9 mouse cellular contexts compared by ENCODE assay signal in the genomic region with DNA sequence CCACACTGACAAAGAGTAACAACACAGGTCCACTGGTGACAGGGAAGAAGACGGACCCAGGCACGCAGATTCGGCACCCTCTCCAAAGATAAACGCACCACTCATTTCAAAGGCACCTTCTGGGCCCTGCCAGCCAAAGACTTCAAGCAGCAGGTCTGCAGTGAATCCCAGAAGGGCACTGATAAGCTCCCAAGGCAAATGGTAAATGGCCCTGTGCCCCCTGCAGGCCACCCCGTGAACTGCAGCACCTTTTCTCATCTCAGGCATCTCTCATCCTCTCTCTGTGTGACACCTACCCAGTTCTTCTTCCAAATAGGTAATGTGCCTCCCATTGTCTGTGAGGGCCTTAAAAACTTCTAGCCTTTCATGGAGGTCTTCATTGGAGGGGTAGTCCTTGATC. TPM values are rescaled to one million over a fixed set of nuclear protein-coding genes. Genes with fewer than 3 reads are reported as not detected.
A peak's percentile ranks its signal among the peaks of the same experiment; 100 is the strongest.
DNase-seq lines count a peak whose midpoint lies in the region; ATAC-seq and TF ChIP-seq lines count a peak whose summit lies in the region.
"Had no signal": no experiment of that assay in that cellular context is flagged by ENCODE, and none has a peak within 500 bp of the region (broad histone marks: within the 10 kb centered on the region; RNA-seq: fewer than 3 reads in every experiment).

No protein-coding gene starts in this region.

- whole genome bisulfite sequencing in kidney, adult 2 months: 52% methylated on average over 5 of the region's 5 CpGs
- WGBS in kidney, embryonic 15.5 days: 59% methylated on average over 5 of the region's 5 CpGs
- WGBS in midbrain, postnatal 0 days: 49% methylated on average over 5 of the region's 5 CpGs
- 41% methylated on average over 5 of the region's 5 CpGs for WGBS in thymus, adult 2 months

- H3K4me2 ChIP-seq in kidney, embryonic 15.5 days: no peak overlapping the region
- H3K4me2 ChIP-seq in midbrain, postnatal 0 days (ENCODE audit: low read depth, low read length, poor library complexity, severe bottlenecking): no peak overlapping the region
- H3K4me2 ChIP-seq: midbrain, embryonic 12.5 days had no signal

- no peak for TF ChIP-seq POLR2A in kidney, adult 2 months (IDR thresholded peaks at IDR 0.05; ENCODE audit: low read depth, low read length)
- TF ChIP-seq POLR2A in thymus, adult 2 months (IDR thresholded peaks at IDR 0.05; ENCODE audit: control insufficient read depth, extremely low read depth, insufficient read depth, low read length, poor library complexity): no peak

- peaks cover 11% of the 10 kb centered on the region; the same call in 1 of the 2 replicates for H3K4me1 ChIP-seq in kidney, adult 2 months (ENCODE audit: control insufficient read depth, insufficient read depth, low read length)
- H3K4me1 ChIP-seq in kidney, embryonic 15.5 days: peaks cover 21% of the 10 kb centered on the region
- no peaks in the 10 kb centered on the region for H3K4me1 ChIP-seq in midbrain, postnatal 0 days (ENCODE audit: insufficient read depth, low read length)
- peaks cover 12% of the 10 kb centered on the region for H3K4me1 ChIP-seq in thymus, adult 2 months (replicated peaks; ENCODE audit: control insufficient read depth, insufficient read depth, low read length)

- peak; percentile 89 for TF ChIP-seq CTCF in kidney, adult 2 months (conservative IDR thresholded peaks at IDR 0.05; ENCODE audit: insufficient read depth, insufficient read length, low read depth, low read length)
- peak; percentile 85 for TF ChIP-seq CTCF in midbrain, postnatal 0 days (IDR thresholded peaks at IDR 0.05)
- peak; percentile 89; the same call in 1 of the 2 replicates for TF ChIP-seq CTCF in thymus, adult 2 months (IDR thresholded peaks at IDR 0.05; ENCODE audit: borderline replicate concordance, control insufficient read depth, extremely low read depth, insufficient read depth, low read length, poor library complexity)

- no peak overlapping the region for H3K27ac ChIP-seq in kidney, adult 2 months (ENCODE audit: insufficient read depth, low read depth, low read length)
- no peak overlapping the region for H3K27ac ChIP-seq in kidney, embryonic 15.5 days
- H3K27ac ChIP-seq in midbrain, postnatal 0 days (ENCODE audit: low read depth, low read length): no peak overlapping the region
- no peak overlapping the region for H3K27ac ChIP-seq in thymus, adult 2 months (ENCODE audit: control insufficient read depth, insufficient read depth, low read length)
- H3K27ac ChIP-seq: midbrain, embryonic 12.5 days had no signal

- no peak overlapping the region for H3K9ac ChIP-seq in kidney, embryonic 15.5 days
- no peak overlapping the region for H3K9ac ChIP-seq in midbrain, postnatal 0 days (replicated peaks; ENCODE audit: low read length, poor library complexity, severe bottlenecking)
- H3K9ac ChIP-seq: midbrain, embryonic 12.5 days had no signal

- intact Hi-C loops in left cerebral cortex, postnatal 10 days (cut with DNase I): loop anchor here (5.0 kb wide), 1 partner anchor 36 kb away; no protein-coding TSS in a partner anchor

- H3K4me3 ChIP-seq in kidney, adult 2 months (ENCODE audit: insufficient read depth, low read depth, low read length): no peak overlapping the region
- no peak overlapping the region for H3K4me3 ChIP-seq in kidney, embryonic 15.5 days (replicated peaks)
- no peak overlapping the region for H3K4me3 ChIP-seq in midbrain, postnatal 0 days (ENCODE audit: low read depth, low read length)
- no peak overlapping the region for H3K4me3 ChIP-seq in thymus, adult 2 months (ENCODE audit: control insufficient read depth, insufficient read depth, low read length)
- H3K4me3 ChIP-seq: midbrain, embryonic 12.5 days had no signal

- H3K9me3 ChIP-seq in kidney, embryonic 15.5 days (replicated peaks): no peaks in the 10 kb centered on the region
- H3K9me3 ChIP-seq in midbrain, postnatal 0 days (ENCODE audit: low read length): no peaks in the 10 kb centered on the region
- H3K9me3 ChIP-seq: midbrain, embryonic 12.5 days had no signal

- no peak for ATAC-seq in kidney, embryonic 15.5 days (replicated peaks; ENCODE audit: low FRiP score)
- ATAC-seq in granulocyte monocyte progenitor cell, adult 5-6 weeks (replicated peaks; ENCODE audit: poor library complexity, severe bottlenecking): 0 out of 2 replicates have a peak, but pooled peaks have one; percentile 35
- ATAC-seq in midbrain, postnatal 0 days (ENCODE audit: low FRiP score): no peak

- no peaks in the 10 kb centered on the region for H3K36me3 ChIP-seq in kidney, adult 2 months (ENCODE audit: control insufficient read depth, insufficient read depth, low read length)
- peaks cover 74% of the 10 kb centered on the region for H3K36me3 ChIP-seq in kidney, embryonic 15.5 days
- H3K36me3 ChIP-seq in midbrain, postnatal 0 days (ENCODE audit: insufficient read depth, low read length): peaks cover 55% of the 10 kb centered on the region
- peaks cover 11% of the 10 kb centered on the region for H3K36me3 ChIP-seq in thymus, adult 2 months (ENCODE audit: control insufficient read depth, insufficient read depth, low read length)

- no peaks in the 10 kb centered on the region for H3K27me3 ChIP-seq in kidney, adult 2 months (replicated peaks; ENCODE audit: control insufficient read depth, insufficient read depth, low read length)
- no peaks in the 10 kb centered on the region for H3K27me3 ChIP-seq in kidney, embryonic 15.5 days
- H3K27me3 ChIP-seq in midbrain, postnatal 0 days (ENCODE audit: insufficient read depth, low read length): no peaks in the 10 kb centered on the region
- no peaks in the 10 kb centered on the region for H3K27me3 ChIP-seq in thymus, adult 2 months (ENCODE audit: control insufficient read depth, insufficient read depth, low read length)
- H3K27me3 ChIP-seq: midbrain, embryonic 12.5 days had no signal

- peak; percentile 80 for DNase-seq in kidney, adult 2 months
- DNase-seq in Muller cell, postnatal 12 days (ENCODE audit: inconsistent ontology term): peak; percentile 68
- DNase-seq in cerebellum, adult 9-10 months: peak; percentile 92
- peak; percentile 25 to 67 for DNase-seq in left cerebral cortex, postnatal 10 days (ENCODE audit: extremely low spot score in 1 of 2, low spot score in 2 of 2)
- peak; percentile 47 for DNase-seq in midbrain, postnatal 0 days (ENCODE audit: low spot score)
- DNase-seq in thymus, adult 2 months: peak; percentile 76

RNA-seq across cellular contexts. Expression of a gene that starts 3.8 kb away (rescaled TPM):
- polyA plus RNA-seq in kidney, adult 2 months (2012; rRNA removed): 152 and 174 TPM in 2 replicates
- polyA plus RNA-seq in kidney, embryonic 15.5 days (2015; fragmentation: Nextera tagmentation; extraction: Ambion mirVana): 60.8 and 71.0 TPM in 2 replicates
- 61.9 and 83.7 TPM in 2 replicates for total RNA-seq in granulocyte monocyte progenitor cell, adult 5-6 weeks (2014; fragmentation: Nextera tagmentation)
- total RNA-seq in granulocyte monocyte progenitor cell, adult 5-6 weeks (2017): 25.1 and 41.3 TPM in 2 replicates
- total RNA-seq in left cerebral cortex, postnatal 10 days (2021): 100 to 1,000 TPM; 130 to 143 TPM
- total RNA-seq in midbrain, postnatal 0 days (2014; rRNA removed): 106 and 114 TPM in 2 replicates
- 56.6 and 61.7 TPM in 2 replicates for polyA plus RNA-seq in midbrain, postnatal 0 days (2015; fragmentation: Nextera tagmentation; extraction: Ambion mirVana)
- polyA plus RNA-seq in thymus, adult 2 months (2012; rRNA removed): 163 and 173 TPM in 2 replicates

RNA-seq across cellular contexts. Expression of a gene that starts 3.8 kb away (rescaled TPM):
- polyA plus RNA-seq in kidney, adult 2 months (2012; rRNA removed): 13.6 and 15.8 TPM in 2 replicates
- polyA plus RNA-seq in kidney, embryonic 15.5 days (2015; fragmentation: Nextera tagmentation; extraction: Ambion mirVana): 20.0 and 20.6 TPM in 2 replicates
- total RNA-seq in granulocyte monocyte progenitor cell, adult 5-6 weeks (2014; fragmentation: Nextera tagmentation): 7.1 and 15.7 TPM in 2 replicates
- total RNA-seq in granulocyte monocyte progenitor cell, adult 5-6 weeks (2017): 11.8 and 13.7 TPM in 2 replicates
- total RNA-seq in left cerebral cortex, postnatal 10 days (2021): 1 to 10 TPM; 4.6 to 5.9 TPM
- 4.5 and 6.2 TPM in 2 replicates for total RNA-seq in midbrain, postnatal 0 days (2014; rRNA removed)
- polyA plus RNA-seq in midbrain, postnatal 0 days (2015; fragmentation: Nextera tagmentation; extraction: Ambion mirVana): 6.0 and 7.2 TPM in 2 replicates
- 9.7 and 9.8 TPM in 2 replicates for polyA plus RNA-seq in thymus, adult 2 months (2012; rRNA removed)

RNA-seq across cellular contexts. Expression of a gene that starts 21.5 kb away (rescaled TPM):
- polyA plus RNA-seq in kidney, adult 2 months (2012; rRNA removed): 111 and 123 TPM in 2 replicates
- polyA plus RNA-seq in kidney, embryonic 15.5 days (2015; fragmentation: Nextera tagmentation; extraction: Ambion mirVana): 101 and 106 TPM in 2 replicates
- total RNA-seq in granulocyte monocyte progenitor cell, adult 5-6 weeks (2014; fragmentation: Nextera tagmentation): 0.45 and 1.0 TPM in 2 replicates
- 1.8 and 3.0 TPM in 2 replicates for total RNA-seq in granulocyte monocyte progenitor cell, adult 5-6 weeks (2017)
- total RNA-seq in left cerebral cortex, postnatal 10 days (2021): 10 to 100 TPM; 55.0 to 55.2 TPM
- 61.7 and 62.8 TPM in 2 replicates for total RNA-seq in midbrain, postnatal 0 days (2014; rRNA removed)
- polyA plus RNA-seq in midbrain, postnatal 0 days (2015; fragmentation: Nextera tagmentation; extraction: Ambion mirVana): 52.1 and 52.7 TPM in 2 replicates
- 13.5 and 19.6 TPM in 2 replicates for polyA plus RNA-seq in thymus, adult 2 months (2012; rRNA removed)

RNA-seq across cellular contexts. Expression of a gene that starts 29.6 kb away (rescaled TPM):
- polyA plus RNA-seq in kidney, adult 2 months (2012; rRNA removed): not detected in 2 replicates
- 0.35 and 0.43 TPM in 2 replicates for polyA plus RNA-seq in kidney, embryonic 15.5 days (2015; fragmentation: Nextera tagmentation; extraction: Ambion mirVana)
- total RNA-seq in granulocyte monocyte progenitor cell, adult 5-6 weeks (2014; fragmentation: Nextera tagmentation): not detected in 2 replicates
- total RNA-seq in granulocyte monocyte progenitor cell, adult 5-6 weeks (2017): 0.82 TPM in 1 of 2 replicates, not detected in the other
- total RNA-seq in left cerebral cortex, postnatal 10 days (2021): not detected
- total RNA-seq in midbrain, postnatal 0 days (2014; rRNA removed): not detected in 2 replicates
- 0.59 and 0.86 TPM in 2 replicates for polyA plus RNA-seq in midbrain, postnatal 0 days (2015; fragmentation: Nextera tagmentation; extraction: Ambion mirVana)
- 0.35 and 0.64 TPM in 2 replicates for polyA plus RNA-seq in thymus, adult 2 months (2012; rRNA removed)
- polyA plus RNA-seq: midbrain, embryonic 12.5 days had no signal

RNA-seq across cellular contexts. Expression of a gene that starts 40.8 kb away (rescaled TPM):
- 44.3 and 57.6 TPM in 2 replicates for polyA plus RNA-seq in kidney, adult 2 months (2012; rRNA removed)
- 23.9 and 27.6 TPM in 2 replicates for polyA plus RNA-seq in kidney, embryonic 15.5 days (2015; fragmentation: Nextera tagmentation; extraction: Ambion mirVana)
- 18.2 and 40.4 TPM in 2 replicates for total RNA-seq in granulocyte monocyte progenitor cell, adult 5-6 weeks (2014; fragmentation: Nextera tagmentation)
- total RNA-seq in granulocyte monocyte progenitor cell, adult 5-6 weeks (2017): 16.1 and 17.8 TPM in 2 replicates
- total RNA-seq in left cerebral cortex, postnatal 10 days (2021): 10 to 100 TPM; 37.2 to 38.1 TPM
- total RNA-seq in midbrain, postnatal 0 days (2014; rRNA removed): 36.4 and 40.0 TPM in 2 replicates
- 15.7 and 16.4 TPM in 2 replicates for polyA plus RNA-seq in midbrain, postnatal 0 days (2015; fragmentation: Nextera tagmentation; extraction: Ambion mirVana)
- polyA plus RNA-seq in thymus, adult 2 months (2012; rRNA removed): 118 and 123 TPM in 2 replicates
